Mouse (Mus musculus) myocyte (in vitro differentiated cells): ENCODE results near the gene Tpst2.

ENCODE experiments used
- E2F4 ChIP-seq: IDR thresholded peaks from one replicate; pipeline ENCODE4 v1.6.1; 2011; ENCODE audit warnings: mild to moderate bottlenecking, control low read depth, moderate library complexity; ENCODE audit not compliant: insufficient read depth
- MAX ChIP-seq: IDR thresholded peaks from one replicate; pipeline ENCODE4 v1.6.1; 2011; ENCODE audit warnings: low read depth, mild to moderate bottlenecking, control low read depth
- MYOD1 ChIP-seq, 3 experiments: IDR thresholded peaks; one replicate each; pipeline ENCODE4 v1.6.1; 2011; ENCODE audit warnings: control low read depth in 2 of 3, low read depth in 2 of 3, mild to moderate bottlenecking in 2 of 3, moderate library complexity in 1 of 3; ENCODE audit not compliant: insufficient read length in 2 of 3, control insufficient read depth in 1 of 3
- MYOG ChIP-seq, 3 experiments: IDR thresholded peaks; one replicate each; pipeline ENCODE4 v1.6.1; 2011; ENCODE audit warnings: control low read depth in 2 of 3, low read depth in 2 of 3, mild to moderate bottlenecking in 2 of 3; ENCODE audit not compliant: insufficient read length in 2 of 3, control insufficient read depth in 1 of 3, insufficient read depth in 1 of 3
- POLR2A ChIP-seq: IDR thresholded peaks from one replicate; pipeline ENCODE4 v1.6.1; 2011; ENCODE audit warnings: low read depth, mild to moderate bottlenecking, control low read depth, moderate library complexity; ENCODE audit not compliant: insufficient read length
- POLR2AphosphoS2 ChIP-seq: IDR thresholded peaks from one replicate; pipeline ENCODE4 v1.6.1; 2011; ENCODE audit warnings: low read depth, control low read depth; ENCODE audit not compliant: insufficient read length
- TCF12 ChIP-seq: IDR thresholded peaks from one replicate; pipeline ENCODE4 v1.6.1; 2011; ENCODE audit warnings: mild to moderate bottlenecking, control low read depth; ENCODE audit not compliant: poor library complexity, insufficient read depth, severe bottlenecking
- USF1 ChIP-seq: IDR thresholded peaks from one replicate; pipeline ENCODE4 v1.6.1; 2011; ENCODE audit warnings: low read depth, mild to moderate bottlenecking, control low read depth, moderate library complexity

- no peak for TF ChIP-seq POLR2A
- TF ChIP-seq E2F4 = no peak
- no peak for TF ChIP-seq POLR2AphosphoS2
- TF ChIP-seq MYOG (IDR thresholded peaks at IDR 0.05; ENCODE audit: control insufficient read depth in 1 of 3, insufficient read depth in 1 of 3, insufficient read length in 2 of 3, low read depth in 2 of 3) = no peak
- no peak for TF ChIP-seq TCF12
- TF ChIP-seq MYOD1 (IDR thresholded peaks at IDR 0.05; ENCODE audit: control insufficient read depth in 1 of 3, insufficient read length in 2 of 3, low read depth in 2 of 3) = no peak
- no peak for TF ChIP-seq USF1
- no peak for TF ChIP-seq MAX
These were observed 23.3 kb upstream of the Tpst2 start for GRCm38 (mm10) chr5:112253169-112253568.
